Mouse (Mus musculus) lung, embryonic 14.5 days (tissue): Measurements from ENCODE around the gene Calhm2. TPM values are rescaled to one million over a fixed set of nuclear protein-coding genes. Genes with fewer than 3 reads are reported as not detected.

Experiments used
- ATAC-seq: fragments of 200-750 bp; cut with Nextera tagmentation; 2 replicates; pipeline ENCODE4 v1.8.0; 2017; ENCODE audit warnings: mild to moderate bottlenecking, moderate TSS enrichment, moderate library complexity; ENCODE audit not compliant: insufficient read depth
- DNase-seq: peaks from one replicate; pipeline ENCODE4 v3.0.0-alpha.2; 2015
- H3K27ac ChIP-seq: fragments of 300-500 bp; sonication (generic); 2 replicates; pipeline ENCODE4 v1.5.1; 2014; ENCODE audit warnings: low read depth, mild to moderate bottlenecking, moderate library complexity
- H3K27me3 ChIP-seq: fragments of 300-500 bp; sonication (generic); 2 replicates; pipeline ENCODE4 v1.6.1; 2014; ENCODE audit warnings: low read length, control low read depth; ENCODE audit not compliant: insufficient read depth
- H3K36me3 ChIP-seq: fragments of 300-500 bp; sonication (generic); 2 replicates; pipeline ENCODE4 v1.6.1; 2014; ENCODE audit warnings: control low read depth; ENCODE audit not compliant: insufficient read depth
- H3K4me1 ChIP-seq: fragments of 300-500 bp; sonication (generic); 2 replicates; pipeline ENCODE4 v1.6.1; 2014; ENCODE audit warnings: antibody characterized with exemption, control low read depth; ENCODE audit not compliant: insufficient read depth
- H3K4me2 ChIP-seq: fragments of 300-500 bp; sonication (generic); 2 replicates; pipeline ENCODE4 v1.6.1; 2014; ENCODE audit warnings: mild to moderate bottlenecking
- H3K4me3 ChIP-seq: fragments of 300-500 bp; sonication (generic); 2 replicates; pipeline ENCODE4 v1.5.1; 2014; ENCODE audit warnings: low read depth, low read length
- H3K9ac ChIP-seq: fragments of 300-500 bp; sonication (generic); 2 replicates; pipeline ENCODE4 v1.6.1; 2014
- H3K9me3 ChIP-seq: fragments of 300-500 bp; sonication (generic); 2 replicates; pipeline ENCODE4 v1.6.1; 2016; ENCODE audit warnings: low read depth, low read length, control low read depth
- CTCF ChIP-seq: IDR thresholded peaks from 2 replicates; pipeline ENCODE4 v1.5.1; 2016; ENCODE audit warnings: antibody characterized with exemption, low read depth
- WGBS: fragments of 180-500 bp; shearing (Covaris S2); extraction: QIAGEN DNeasy Blood & Tissue Kit; methylation state at CpG from one replicate; pipeline ENCODE4 v1.1.7; 2014; 5-methylcytosine and 5-hydroxymethylcytosine counted together
- polyA plus RNA-seq: library from polyadenylated mRNA; unstranded; fragments of >200 nt; fragmentation: Nextera tagmentation; extraction: Ambion mirVana; gene quantifications from 2 replicates; pipeline ENCODE4 v1.2.1, GENCODE M21; 2014

Gene Calhm2
- polyA plus RNA-seq, 1 experiment from 2014 or later, result 2.4 TPM

GRCm38 (mm10) chr19:47067924-47068611 lies 70.0 kb downstream of the Calhm2 start:
- Histone ChIP-seq H3K9ac (peak overlapping the region; percentile 88), H3K4me1 (peaks cover 3% of the 10 kb centered on the region; the same call in 1 of the 2 replicates), H3K4me2 (peak overlapping the region; percentile 80), H3K27me3 (no peaks in the 10 kb centered on the region), H3K9me3 (no peaks in the 10 kb centered on the region), H3K4me3 (peak overlapping the region; percentile 99), H3K27ac (peak overlapping the region; percentile 88), H3K36me3 (peaks cover 24% of the 10 kb centered on the region)
- no peak; the same call in 1 of the 2 replicates for TF ChIP-seq CTCF
- WGBS, result 0% methylated on average over 62 of the region's 72 CpGs
- peak; percentile 95 for ATAC-seq
- peak; percentile 93 for DNase-seq

GRCm38 (mm10) chr19:47067096-47067882 lies 70.8 kb downstream of the Calhm2 start, which contains the start of gene Taf5:
TSS of gene Taf5 (plus strand) at chr19:47067746.
- no peaks in the 10 kb centered on the region for H3K9me3 ChIP-seq
- peak within 1 kb of the TSS; percentile 80 for H3K4me2 ChIP-seq
- peak within 1 kb of the TSS; percentile 99 for H3K4me3 ChIP-seq
- TF ChIP-seq CTCF, result peak; percentile 23; the same call in 1 of the 2 replicates
- peak within 1 kb of the TSS; percentile 88 for H3K9ac ChIP-seq
- peaks cover 16% of the 10 kb centered on the region for H3K36me3 ChIP-seq
- WGBS, result 8% methylated on average over 49 of the region's 49 CpGs
- DNase-seq (peak; percentile 99), ATAC-seq (peak; percentile 79)
- peaks cover 3% of the 10 kb centered on the region; the same call in 1 of the 2 replicates for H3K4me1 ChIP-seq
- H3K27ac ChIP-seq, result peak within 1 kb of the TSS; percentile 88
- H3K27me3 ChIP-seq, result no peaks in the 10 kb centered on the region

- ATAC-seq, result no peak
- Histone ChIP-seq H3K36me3 (peaks cover 2% of the 10 kb centered on the region; the same call in 1 of the 2 replicates), H3K27me3 (no peaks in the 10 kb centered on the region), H3K4me3 (no peak overlapping the region), H3K4me1 (peaks cover 3% of the 10 kb centered on the region; the same call in 1 of the 2 replicates), H3K9ac (no peak overlapping the region), H3K27ac (no peak overlapping the region), H3K9me3 (no peaks in the 10 kb centered on the region), H3K4me2 (no peak overlapping the region)
- 85% methylated on average over 3 of the region's 3 CpGs for WGBS
- DNase-seq, result no peak
- TF ChIP-seq CTCF, result peak; percentile 35
These were observed 72.2 kb downstream of the Calhm2 start for GRCm38 (mm10) chr19:47065860-47066259.

- no peak overlapping the region for H3K9ac ChIP-seq
- no peak for ATAC-seq
- H3K36me3 ChIP-seq, result no peaks in the 10 kb centered on the region
- H3K4me3 ChIP-seq, result no peak overlapping the region
- no peaks in the 10 kb centered on the region for H3K27me3 ChIP-seq
- H3K4me1 ChIP-seq, result no peaks in the 10 kb centered on the region
- 52% methylated on average over 1 of the region's 1 CpGs for WGBS
- no peaks in the 10 kb centered on the region for H3K9me3 ChIP-seq
- no peak overlapping the region for H3K27ac ChIP-seq
- no peak for DNase-seq
- no peak for TF ChIP-seq CTCF
- no peak overlapping the region for H3K4me2 ChIP-seq
These were observed 80.4 kb downstream of the Calhm2 start for GRCm38 (mm10) chr19:47057684-47058083.

Other genes with a start within 250 kb of the Calhm2 start
- gene Ina, start 123.6 kb downstream of the Calhm2 start, polyA plus RNA-seq, result 0.37 and 0.58 TPM in 2 replicates
- 69.5 and 81.2 TPM in 2 replicates for gene Nt5c2, start 123.1 kb downstream of the Calhm2 start, polyA plus RNA-seq
- gene Pcgf6, start 87.4 kb downstream of the Calhm2 start, polyA plus RNA-seq, result 22.8 and 26.7 TPM in 2 replicates
- gene Taf5, start 70.5 kb downstream of the Calhm2 start, polyA plus RNA-seq, result 9.5 and 9.7 TPM in 2 replicates
- 956 and 1,068 TPM in 2 replicates for gene Usmg5, start 47.6 kb downstream of the Calhm2 start, polyA plus RNA-seq
- gene Pdcd11, start 47.5 kb downstream of the Calhm2 start, polyA plus RNA-seq, result 11.5 and 13.3 TPM in 2 replicates
- gene Calhm1, start 6.0 kb upstream of the Calhm2 start, polyA plus RNA-seq, result not detected in 2 replicates
- gene Calhm3, start 19.5 kb upstream of the Calhm2 start, polyA plus RNA-seq, result not detected in 2 replicates
- gene Neurl1a, start 40.5 kb upstream of the Calhm2 start, polyA plus RNA-seq, result 7.6 and 8.0 TPM in 2 replicates